Comparison of ENCODE assay signal across 8 mouse cellular contexts in the genomic region with DNA sequence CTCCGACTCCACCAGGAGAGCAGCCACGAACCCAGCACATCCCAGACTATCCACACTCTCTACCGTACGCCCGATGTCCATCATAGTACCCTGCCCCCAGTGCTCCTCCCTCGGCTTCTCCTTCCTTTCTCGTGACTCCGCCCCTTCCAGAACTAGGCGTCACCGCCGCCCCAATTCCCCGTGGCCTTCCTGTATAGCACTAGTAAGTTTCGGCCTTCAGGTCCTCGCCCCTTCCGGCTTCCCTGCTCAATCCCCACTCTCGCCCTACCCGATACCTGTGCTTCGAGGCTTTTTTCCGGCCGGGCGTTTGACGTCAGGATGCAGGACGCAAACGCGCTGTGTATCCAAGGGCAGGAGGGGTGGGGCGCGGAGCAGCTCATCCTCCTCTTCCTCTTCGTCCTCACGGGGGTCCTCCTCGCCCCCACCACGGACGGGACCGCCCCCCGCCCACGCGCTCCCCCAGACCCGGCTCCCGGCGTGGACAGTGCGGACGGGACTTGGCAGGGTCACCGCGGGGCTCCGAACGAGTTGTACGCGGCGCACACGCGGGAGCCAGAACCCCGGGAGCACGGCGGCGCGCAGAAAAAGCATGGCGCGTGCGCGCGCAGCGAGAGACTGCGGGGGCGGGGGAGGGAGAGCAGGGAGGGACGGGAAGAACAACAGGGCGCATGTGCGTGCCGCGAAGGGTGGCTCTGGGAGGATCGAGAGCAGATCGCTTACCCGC. TPM values are rescaled to one million over a fixed set of nuclear protein-coding genes. Genes with fewer than 3 reads are reported as not detected.
A peak's percentile ranks its signal among the peaks of the same experiment; 100 is the strongest.
DNase-seq lines count a peak whose midpoint lies in the region; ATAC-seq and TF ChIP-seq lines count a peak whose summit lies in the region.

Gene Gtpbp6, minus strand, starts transcription at position 617 of the 724 bp plus-strand sequence.

- H3K36me3 ChIP-seq in ES-E14 (ENCODE audit: control insufficient read depth, insufficient read depth, low read length, poor library complexity, severe bottlenecking): peaks cover 42% of the 10 kb centered on the region
- peaks cover 43% of the 10 kb centered on the region for H3K36me3 ChIP-seq in forebrain, embryonic 15.5 days

- H3K9me3 ChIP-seq in ES-E14 (ENCODE audit: control insufficient read depth, insufficient read depth, low read depth, low read length): no peaks in the 10 kb centered on the region
- no peaks in the 10 kb centered on the region for H3K9me3 ChIP-seq in forebrain, embryonic 15.5 days

- ATAC-seq in forebrain, embryonic 15.5 days (replicated peaks): peak; percentile 78
- ATAC-seq in neutrophil, adult 5-6 weeks (ENCODE audit: extremely low read depth, insufficient number of reproducible peaks, low FRiP score, poor library complexity, severe bottlenecking): peak; percentile 74

- under 1% methylated on average over 71 of the region's 71 CpGs for WGBS in forebrain, embryonic 15.5 days
- WGBS in lung, adult 2 months: under 1% methylated on average over 71 of the region's 71 CpGs

- peaks cover 0 to 25% of the 10 kb centered on the region in 2 experiments; a peak in 2 of 4 replicates for H3K4me1 ChIP-seq in ES-E14 (ENCODE audit: control insufficient read depth in 2 of 2, insufficient read depth in 2 of 2, low read length in 2 of 2, poor library complexity in 1 of 2)
- peaks cover 17% of the 10 kb centered on the region for H3K4me1 ChIP-seq in forebrain, embryonic 15.5 days
- H3K4me1 ChIP-seq in lung, adult 2 months (ENCODE audit: control insufficient read depth, insufficient read depth, low read length): peaks cover 3% of the 10 kb centered on the region; the same call in 1 of the 2 replicates

- DNase-seq in ES-E14 (ENCODE audit: low read depth, low spot score): peak; percentile 98
- DNase-seq in cerebellum, adult 11-12 months: peak; percentile 97
- DNase-seq in heart, postnatal 25 days (ENCODE audit: low spot score): peak; percentile 91
- peak; percentile 95 to 97 for DNase-seq in layer of hippocampus, adult 18-20 months (ENCODE audit: low spot score in 2 of 2)
- peak; percentile 89 for DNase-seq in lung, adult 2 months
- DNase-seq in thymus, adult 18-20 months: peak; percentile 94 to 96

- no peak for TF ChIP-seq CTCF in lung, adult 2 months (IDR thresholded peaks at IDR 0.05; ENCODE audit: insufficient read depth, low read length)

- H3K27me3 ChIP-seq in forebrain, embryonic 15.5 days: no peaks in the 10 kb centered on the region

- intact Hi-C loops in heart, postnatal 25 days (cut with DNase I): no loop called here

- in situ Hi-C loops in ES-E14 (cut with MboI; ENCODE audit: low sequenced_read_pairs in 2 of 2, unreplicated experiment in 2 of 2): no loop called here

- H3K27ac ChIP-seq in ES-E14 (ENCODE audit: insufficient read depth, low read depth, low read length, poor library complexity, severe bottlenecking): peak within 1 kb of the TSS; percentile 100
- H3K27ac ChIP-seq in forebrain, embryonic 15.5 days (replicated peaks): peak within 1 kb of the TSS; percentile 98

- peak within 1 kb of the TSS; percentile 98 for H3K9ac ChIP-seq in ES-E14 (ENCODE audit: insufficient read depth, low read depth, low read length, poor library complexity, severe bottlenecking)
- H3K9ac ChIP-seq in forebrain, embryonic 15.5 days (replicated peaks): peak within 1 kb of the TSS; percentile 77

- H3K4me3 ChIP-seq in ES-E14 (ENCODE audit: insufficient read depth in 1 of 2, low read depth in 1 of 2, low read length in 2 of 2, poor library complexity in 1 of 2, severe bottlenecking in 1 of 2): peak within 1 kb of the TSS; percentile 83 to 99
- peak within 1 kb of the TSS; percentile 97 for H3K4me3 ChIP-seq in forebrain, embryonic 15.5 days
- H3K4me3 ChIP-seq in lung, adult 2 months (replicated peaks; ENCODE audit: extremely low read depth, low read depth, low read length): peak within 1 kb of the TSS; percentile 93

- peak; percentile 78; the same call in 1 of the 2 replicates for TF ChIP-seq POLR2A in lung, adult 2 months (IDR thresholded peaks at IDR 0.05; ENCODE audit: borderline replicate concordance, extremely low read depth, low read depth, low read length)

- H3K4me2 ChIP-seq in forebrain, embryonic 15.5 days (replicated peaks): peak within 1 kb of the TSS; percentile 95

TF ChIP-seq in ES-E14, 5 proteins besides CTCF, POLR2A, EP300 and RAD21:
- no peak for TF ChIP-seq MAFK (IDR thresholded peaks at IDR 0.05; ENCODE audit: insufficient read depth, low read depth, low read length)
- no peak for TF ChIP-seq ZNF384 (IDR thresholded peaks at IDR 0.05; ENCODE audit: low read depth, low read length)
- TF ChIP-seq ZC3H11A (IDR thresholded peaks at IDR 0.05; ENCODE audit: borderline replicate concordance, low read depth, low read length): no peak
- no peak for TF ChIP-seq CHD2 (IDR thresholded peaks at IDR 0.05; ENCODE audit: low read depth, low read length)
- TF ChIP-seq HCFC1 (IDR thresholded peaks at IDR 0.05; ENCODE audit: borderline replicate concordance, insufficient read depth, low read length): no peak

RNA-seq across cellular contexts. Expression of gene Gtpbp6, which starts in this region (rescaled TPM):
- 116 and 226 TPM in 2 replicates for total RNA-seq in ES-E14 (2012; rRNA removed)
- polyA plus RNA-seq in forebrain, embryonic 15.5 days (2015; fragmentation: Nextera tagmentation; extraction: Ambion mirVana): 66.3 and 67.9 TPM in 2 replicates
- total RNA-seq in heart, postnatal 25 days (2021): 10 to 100 TPM; 27.6 to 31.0 TPM
- total RNA-seq in layer of hippocampus, adult 18-20 months (2021): 10 to 100 TPM; 77.8 to 81.5 TPM
- 114 and 137 TPM in 2 replicates for polyA plus RNA-seq in lung, adult 2 months (2012; rRNA removed)
- 47.6 and 54.1 TPM in 2 replicates for total RNA-seq in neutrophil, adult 5-6 weeks (2017)

Comparison
In these comparisons a context has a peak if more than half of its experiments do, and no peak if none do; other contexts are left out.
1. Peak in every context shown above with its lines: DNase-seq, ATAC-seq, H3K4me3 ChIP-seq and H3K27ac ChIP-seq.